Mouse (Mus musculus) intestine, embryonic 16.5 days (tissue): ENCODE results near the gene Hist1h1t. TPM values are rescaled to one million over a fixed set of nuclear protein-coding genes. Genes with fewer than 3 reads are reported as not detected.

Experiments used
- microRNA-seq: library from miRNA; unstranded; fragments of <30 nt; microRNA quantifications from one replicate; pipeline ENCODE4, GENCODE M21; 2016
- polyA plus RNA-seq: library from polyadenylated mRNA; unstranded; fragments of >200 nt; fragmentation: Nextera tagmentation; extraction: Ambion mirVana; gene quantifications from 2 replicates; pipeline ENCODE4 v1.2.1, GENCODE M21; 2015

The Hist1h1t gene
- polyA plus RNA-seq, 1 experiment from 2014 or later = 0.15 TPM

Small RNA genes within 50 kb of the gene (microRNA-seq; reads per million reads assigned to microRNA genes)
- gene Gm44314 (not detected), gene Gm44350 (not detected)

Other genes with a start within 250 kb of the Hist1h1t start
- gene Btn1a1, start 229.9 kb upstream of the Hist1h1t start, polyA plus RNA-seq = 0.07 and 0.11 TPM in 2 replicates
- gene Btn2a2, start 207.0 kb upstream of the Hist1h1t start, polyA plus RNA-seq = 0.12 TPM in 2 replicates
- 3.5 and 3.7 TPM in 2 replicates for gene Hist1h4h, start 164.8 kb upstream of the Hist1h1t start, polyA plus RNA-seq
- gene Hist1h2af, start 161.9 kb upstream of the Hist1h1t start, polyA plus RNA-seq = 2.5 and 3.6 TPM in 2 replicates
- gene Hist1h3g, start 160.4 kb upstream of the Hist1h1t start, polyA plus RNA-seq = 2.6 and 3.7 TPM in 2 replicates
- gene Hist1h2bh, start 152.4 kb upstream of the Hist1h1t start, polyA plus RNA-seq = 0.65 and 0.94 TPM in 2 replicates
- gene Hist1h3f, start 151.8 kb upstream of the Hist1h1t start, polyA plus RNA-seq = 0.44 and 0.60 TPM in 2 replicates
- 0.68 and 0.98 TPM in 2 replicates for gene Hist1h4f, start 144.2 kb upstream of the Hist1h1t start, polyA plus RNA-seq
- gene Hist1h1d, start 142.6 kb upstream of the Hist1h1t start, polyA plus RNA-seq = 0.28 and 0.42 TPM in 2 replicates
- gene Hist1h3e, start 133.4 kb upstream of the Hist1h1t start, polyA plus RNA-seq = 2.7 and 4.1 TPM in 2 replicates
- 39.1 and 46.5 TPM in 2 replicates for gene Hist1h2ae, start 124.6 kb upstream of the Hist1h1t start, polyA plus RNA-seq
- 8.7 and 8.8 TPM in 2 replicates for gene Hist1h2bg, start 124.4 kb upstream of the Hist1h1t start, polyA plus RNA-seq
- 0.62 and 2.1 TPM in 2 replicates for gene Hist1h2bf, start 121.6 kb upstream of the Hist1h1t start, polyA plus RNA-seq
- gene Hist1h2ad, start 121.4 kb upstream of the Hist1h1t start, polyA plus RNA-seq = 0.65 and 2.7 TPM in 2 replicates
- gene Hist1h3d, start 120.1 kb upstream of the Hist1h1t start, polyA plus RNA-seq = 3.8 and 4.8 TPM in 2 replicates
- 61.7 and 73.9 TPM in 2 replicates for gene Hist1h4d, start 114.2 kb upstream of the Hist1h1t start, polyA plus RNA-seq
- 1.4 and 2.3 TPM in 2 replicates for gene Hist1h2be, start 74.7 kb upstream of the Hist1h1t start, polyA plus RNA-seq
- 10.4 and 13.7 TPM in 2 replicates for gene Hist1h1e, start 73.3 kb upstream of the Hist1h1t start, polyA plus RNA-seq
- gene Hist1h2ac, start 11.9 kb upstream of the Hist1h1t start, polyA plus RNA-seq = 0.94 and 1.0 TPM in 2 replicates
- gene Hist1h2bc, start 11.6 kb upstream of the Hist1h1t start, polyA plus RNA-seq = 101 and 110 TPM in 2 replicates
- 2.9 and 3.1 TPM in 2 replicates for gene Hist1h4c, start 2.6 kb downstream of the Hist1h1t start, polyA plus RNA-seq
- gene Hfe, start 15.0 kb downstream of the Hist1h1t start, polyA plus RNA-seq = 8.5 and 9.7 TPM in 2 replicates
- gene Hist1h1c, start 43.0 kb downstream of the Hist1h1t start, polyA plus RNA-seq = 33.6 and 35.3 TPM in 2 replicates
- 3.2 and 4.9 TPM in 2 replicates for gene Hist1h3c, start 49.8 kb downstream of the Hist1h1t start, polyA plus RNA-seq
- 1.7 and 2.0 TPM in 2 replicates for gene Hist1h2bb, start 50.9 kb downstream of the Hist1h1t start, polyA plus RNA-seq
- gene Hist1h2ab, start 55.3 kb downstream of the Hist1h1t start, polyA plus RNA-seq = 16.9 and 20.0 TPM in 2 replicates
- 4.7 and 7.4 TPM in 2 replicates for gene Hist1h3b, start 56.5 kb downstream of the Hist1h1t start, polyA plus RNA-seq
- gene Hist1h4b, start 61.2 kb downstream of the Hist1h1t start, polyA plus RNA-seq = 1.4 and 2.1 TPM in 2 replicates
- 0.60 TPM in 1 of 2 replicates, not detected in the other for gene Hist1h4a, start 65.4 kb downstream of the Hist1h1t start, polyA plus RNA-seq
- gene Hist1h3a, start 66.6 kb downstream of the Hist1h1t start, polyA plus RNA-seq = 3.1 and 4.2 TPM in 2 replicates
- 0.38 and 0.99 TPM in 2 replicates for gene Hist1h1a, start 67.9 kb downstream of the Hist1h1t start, polyA plus RNA-seq
- gene Trim38, start 74.1 kb downstream of the Hist1h1t start, polyA plus RNA-seq = 0.11 and 0.12 TPM in 2 replicates
- 0.11 TPM in 1 of 2 replicates, not detected in the other for gene Slc17a2, start 111.2 kb downstream of the Hist1h1t start, polyA plus RNA-seq
- gene Slc17a3, start 143.6 kb downstream of the Hist1h1t start, polyA plus RNA-seq = 0.22 and 0.35 TPM in 2 replicates
- 0.77 and 0.97 TPM in 2 replicates for gene Slc17a1, start 171.9 kb downstream of the Hist1h1t start, polyA plus RNA-seq
- 24.8 and 31.7 TPM in 2 replicates for gene Slc17a4, start 219.2 kb downstream of the Hist1h1t start, polyA plus RNA-seq
- not detected in 2 replicates for gene Hist1h2ba, start 238.3 kb downstream of the Hist1h1t start, polyA plus RNA-seq
- gene Hist1h2aa, start 238.6 kb downstream of the Hist1h1t start, polyA plus RNA-seq = not detected in 2 replicates